ENCODE assay signal across 12 mouse cellular contexts in the genomic region with DNA sequence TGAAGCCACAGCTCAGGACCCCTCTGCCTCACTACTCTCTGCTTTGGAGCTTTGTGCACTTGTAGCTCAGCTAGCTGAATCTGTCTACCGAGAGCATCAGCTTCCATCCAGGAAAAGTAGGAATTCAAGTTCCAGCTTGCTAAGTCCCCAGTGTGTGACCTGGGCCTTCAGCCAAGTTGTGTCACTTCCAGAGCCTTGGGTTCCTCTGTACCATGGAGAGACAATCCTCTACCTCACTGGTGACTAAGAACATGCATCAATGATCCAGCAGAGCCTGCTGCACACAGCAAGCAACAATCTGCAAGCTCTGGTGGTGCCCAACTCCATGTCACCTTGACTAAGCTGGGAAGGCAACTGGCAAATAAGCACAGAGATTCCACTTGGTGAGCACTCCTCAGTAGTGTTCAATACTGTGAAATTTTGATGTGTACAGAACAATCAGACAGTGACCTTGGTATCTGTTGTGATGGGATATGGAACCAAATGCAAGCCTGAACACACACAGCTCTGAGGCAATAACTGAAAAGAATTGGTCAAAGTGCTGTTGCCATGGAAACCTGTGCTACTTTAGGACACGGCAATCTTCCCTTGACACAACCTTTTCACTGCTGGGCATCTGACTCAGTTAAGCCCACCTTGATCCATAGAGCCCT. TPM values are rescaled to one million over a fixed set of nuclear protein-coding genes. Genes with fewer than 3 reads are reported as not detected.
DNase-seq lines count a peak whose midpoint lies in the region; ATAC-seq lines count a peak whose summit lies in the region.
"Had no signal": no experiment of that assay in that cellular context is flagged by ENCODE, and none has a peak within 500 bp of the region (broad histone marks: within the 10 kb centered on the region; RNA-seq: fewer than 3 reads in every experiment).

No protein-coding gene starts in this region.

- H3K9ac ChIP-seq in heart, embryonic 16.5 days (ENCODE audit: low read length) = no peak overlapping the region
- H3K9ac ChIP-seq in midbrain, embryonic 14.5 days (replicated peaks; ENCODE audit: low read length) = no peak overlapping the region
- H3K9ac ChIP-seq in midbrain, embryonic 11.5 days (ENCODE audit: low read length) = no peak overlapping the region
- H3K9ac ChIP-seq: neural tube, embryonic 15.5 days had no signal

- WGBS in heart, embryonic 16.5 days = 54% methylated on average over 2 of the region's 2 CpGs
- 57% methylated on average over 2 of the region's 2 CpGs for WGBS in midbrain, embryonic 14.5 days
- WGBS in midbrain, embryonic 11.5 days = 83% methylated on average over 2 of the region's 2 CpGs

- no peak overlapping the region for H3K4me2 ChIP-seq in heart, embryonic 16.5 days (ENCODE audit: low read depth, low read length)
- no peak overlapping the region for H3K4me2 ChIP-seq in midbrain, embryonic 14.5 days (ENCODE audit: low read length)
- no peak overlapping the region for H3K4me2 ChIP-seq in midbrain, embryonic 11.5 days
- H3K4me2 ChIP-seq: neural tube, embryonic 15.5 days had no signal

- H3K4me3 ChIP-seq in heart, embryonic 16.5 days (ENCODE audit: low read length) = no peak overlapping the region
- no peak overlapping the region for H3K4me3 ChIP-seq in midbrain, embryonic 14.5 days (replicated peaks; ENCODE audit: low read depth, low read length)
- H3K4me3 ChIP-seq in midbrain, embryonic 11.5 days (ENCODE audit: low read depth, low read length) = no peak overlapping the region
- H3K4me3 ChIP-seq: neural tube, embryonic 15.5 days had no signal

- peaks cover 26% of the 10 kb centered on the region for H3K36me3 ChIP-seq in heart, embryonic 16.5 days (ENCODE audit: control insufficient read depth, insufficient read depth)
- H3K36me3 ChIP-seq in midbrain, embryonic 14.5 days (ENCODE audit: control insufficient read depth, insufficient read depth, low read length) = peaks cover 49% of the 10 kb centered on the region
- peaks cover 13% of the 10 kb centered on the region for H3K36me3 ChIP-seq in midbrain, embryonic 11.5 days (ENCODE audit: control insufficient read depth, insufficient read depth, low read length)

- no peaks in the 10 kb centered on the region for H3K9me3 ChIP-seq in heart, embryonic 16.5 days (replicated peaks; ENCODE audit: control insufficient read depth, low read length)
- H3K9me3 ChIP-seq in midbrain, embryonic 14.5 days (ENCODE audit: control insufficient read depth, low read length) = no peaks in the 10 kb centered on the region
- no peaks in the 10 kb centered on the region for H3K9me3 ChIP-seq in midbrain, embryonic 11.5 days (ENCODE audit: control insufficient read depth, low read length)
- H3K9me3 ChIP-seq: neural tube, embryonic 15.5 days had no signal

- H3K27me3 ChIP-seq in heart, embryonic 16.5 days (ENCODE audit: control insufficient read depth, insufficient read depth, low read length) = no peaks in the 10 kb centered on the region
- no peaks in the 10 kb centered on the region for H3K27me3 ChIP-seq in midbrain, embryonic 14.5 days (ENCODE audit: control insufficient read depth, insufficient read depth, low read length)
- no peaks in the 10 kb centered on the region for H3K27me3 ChIP-seq in midbrain, embryonic 11.5 days (ENCODE audit: control insufficient read depth, insufficient read depth, low read length)
- H3K27me3 ChIP-seq: CH12.LX; neural tube, embryonic 15.5 days had no signal

- H3K27ac ChIP-seq in heart, embryonic 16.5 days (ENCODE audit: low read length) = no peak overlapping the region
- H3K27ac ChIP-seq in midbrain, embryonic 14.5 days (replicated peaks; ENCODE audit: low read depth, low read length) = no peak overlapping the region
- no peak overlapping the region for H3K27ac ChIP-seq in midbrain, embryonic 11.5 days (ENCODE audit: low read depth, low read length)
- H3K27ac ChIP-seq: neural tube, embryonic 15.5 days had no signal

- peaks cover 3% of the 10 kb centered on the region; the same call in 1 of the 2 replicates for H3K4me1 ChIP-seq in heart, embryonic 16.5 days (ENCODE audit: control insufficient read depth, insufficient read depth, low read length)
- no peaks in the 10 kb centered on the region for H3K4me1 ChIP-seq in midbrain, embryonic 14.5 days (ENCODE audit: control insufficient read depth, insufficient read depth, low read length)
- H3K4me1 ChIP-seq in midbrain, embryonic 11.5 days (ENCODE audit: control insufficient read depth, insufficient read depth, low read length) = no peaks in the 10 kb centered on the region
- H3K4me1 ChIP-seq: neural tube, embryonic 15.5 days had no signal

- ATAC-seq in heart, embryonic 16.5 days (replicated peaks; ENCODE audit: extremely low read depth, insufficient read depth, low FRiP score) = 0 out of 2 replicates have a peak, but pooled peaks have one; percentile 28
- no peak for ATAC-seq in midbrain, embryonic 14.5 days (ENCODE audit: low FRiP score, low TSS enrichment)
- ATAC-seq in midbrain, embryonic 11.5 days (ENCODE audit: low FRiP score) = no peak
- peak; percentile 56 for ATAC-seq in granulocyte monocyte progenitor cell, adult 5-6 weeks (replicated peaks; ENCODE audit: poor library complexity, severe bottlenecking)
- ATAC-seq in megakaryocyte progenitor cell, adult 5-6 weeks (replicated peaks; ENCODE audit: poor library complexity) = peak; percentile 61
- ATAC-seq in CD4-positive, CD25-positive, alpha-beta regulatory T cell, adult 4 months = no peak

- intact Hi-C loops in heart, postnatal 25 days (cut with DNase I) = no loop called here
- intact Hi-C loops in left cerebral cortex, postnatal 25 days (cut with DNase I) = loop anchor here (5.0 kb wide), 1 partner anchor 113 kb away; no protein-coding TSS in a partner anchor

- DNase-seq in heart, postnatal 25 days (ENCODE audit: low spot score) = no peak
- DNase-seq in midbrain, embryonic 14.5 days = peak; percentile 41
- DNase-seq in midbrain, embryonic 11.5 days (ENCODE audit: low spot score, missing footprints) = no peak
- no peak for DNase-seq in left cerebral cortex, postnatal 25 days (ENCODE audit: low spot score in 2 of 2)
- DNase-seq: layer of hippocampus, postnatal 36 days; lung, adult 18-20 months had no signal

RNA-seq across cellular contexts. Expression of a gene that starts 27.2 kb away (rescaled TPM):
- polyA plus RNA-seq in heart, embryonic 16.5 days (2015; fragmentation: Nextera tagmentation; extraction: Ambion mirVana) = 0.49 and 0.59 TPM in 2 replicates
- not detected for total RNA-seq in heart, postnatal 25 days (2021)
- polyA plus RNA-seq in midbrain, embryonic 14.5 days (2014; fragmentation: Nextera tagmentation; extraction: Ambion mirVana) = 3.7 and 4.4 TPM in 2 replicates
- polyA plus RNA-seq in midbrain, embryonic 11.5 days (2014; fragmentation: Nextera tagmentation; extraction: Ambion mirVana) = 0.30 TPM in 2 replicates
- total RNA-seq in granulocyte monocyte progenitor cell, adult 5-6 weeks (2014; fragmentation: Nextera tagmentation) = not detected in 2 replicates
- not detected in 2 replicates for total RNA-seq in granulocyte monocyte progenitor cell, adult 5-6 weeks (2017)
- not detected in 2 replicates for total RNA-seq in megakaryocyte progenitor cell, adult 5-6 weeks (2015)
- not detected in 2 replicates for total RNA-seq in megakaryocyte progenitor cell, adult 5-6 weeks (2017)
- total RNA-seq in left cerebral cortex, postnatal 25 days (2021) = 10 to 100 TPM; 10.5 to 11.0 TPM
- polyA plus RNA-seq in CD4-positive, CD25-positive, alpha-beta regulatory T cell, adult 4 months (2017; shearing (Covaris generic)) = not detected

RNA-seq across cellular contexts. Expression of a gene that starts 52.1 kb away (rescaled TPM):
- 81.6 and 82.1 TPM in 2 replicates for polyA plus RNA-seq in heart, embryonic 16.5 days (2015; fragmentation: Nextera tagmentation; extraction: Ambion mirVana)
- total RNA-seq in heart, postnatal 25 days (2021) = 10 to 100 TPM; 82.2 to 88.1 TPM
- 59.6 and 84.1 TPM in 2 replicates for polyA plus RNA-seq in midbrain, embryonic 14.5 days (2014; fragmentation: Nextera tagmentation; extraction: Ambion mirVana)
- polyA plus RNA-seq in midbrain, embryonic 11.5 days (2014; fragmentation: Nextera tagmentation; extraction: Ambion mirVana) = 40.0 and 49.2 TPM in 2 replicates
- 27.5 and 71.6 TPM in 2 replicates for total RNA-seq in granulocyte monocyte progenitor cell, adult 5-6 weeks (2014; fragmentation: Nextera tagmentation)
- total RNA-seq in granulocyte monocyte progenitor cell, adult 5-6 weeks (2017) = 17.2 and 26.2 TPM in 2 replicates
- 34.6 and 42.5 TPM in 2 replicates for total RNA-seq in megakaryocyte progenitor cell, adult 5-6 weeks (2015)
- total RNA-seq in megakaryocyte progenitor cell, adult 5-6 weeks (2017) = 9.5 and 13.5 TPM in 2 replicates
- total RNA-seq in left cerebral cortex, postnatal 25 days (2021) = 10 to 100 TPM; 66.5 to 80.1 TPM
- polyA plus RNA-seq in CD4-positive, CD25-positive, alpha-beta regulatory T cell, adult 4 months (2017; shearing (Covaris generic)) = 1 to 10 TPM; 2.5 to 4.9 TPM

Comparison
In these comparisons a context has a peak if more than half of its experiments do, and no peak if none do; other contexts are left out.
1. ATAC-seq: peak in heart, embryonic 16.5 days (single experiment), granulocyte monocyte progenitor cell, adult 5-6 weeks (single experiment) and megakaryocyte progenitor cell, adult 5-6 weeks (single experiment); none in midbrain, embryonic 14.5 days (single experiment), midbrain, embryonic 11.5 days (single experiment) and CD4-positive, CD25-positive, alpha-beta regulatory T cell, adult 4 months (single experiment).
2. RNA of a gene that starts 27.2 kb away (total RNA-seq): 10.5 to 11.0 TPM in left cerebral cortex, postnatal 25 days; not detected in heart, postnatal 25 days, not detected in granulocyte monocyte progenitor cell, adult 5-6 weeks and not detected in megakaryocyte progenitor cell, adult 5-6 weeks; every median in the first group is over 10 times any median in the second.